Mouse (Mus musculus): ENCODE measurements around the gene Pus7l.

GRCm38 (mm10) chr15:94572746-94573145 lies 29.4 kb upstream of the Pus7l start:
- TF ChIP-seq CTCF (IDR thresholded peaks at IDR 0.05; ENCODE audit: borderline replicate concordance, insufficient read depth, low read length), result no peak
- no peak for TF ChIP-seq POLR2A (IDR thresholded peaks at IDR 0.05; ENCODE audit: low read depth, low read length)

All from embryonic fibroblast, embryonic 13.5 days (primary cell).